17 mouse cellular contexts compared by ENCODE assay signal in the genomic region with DNA sequence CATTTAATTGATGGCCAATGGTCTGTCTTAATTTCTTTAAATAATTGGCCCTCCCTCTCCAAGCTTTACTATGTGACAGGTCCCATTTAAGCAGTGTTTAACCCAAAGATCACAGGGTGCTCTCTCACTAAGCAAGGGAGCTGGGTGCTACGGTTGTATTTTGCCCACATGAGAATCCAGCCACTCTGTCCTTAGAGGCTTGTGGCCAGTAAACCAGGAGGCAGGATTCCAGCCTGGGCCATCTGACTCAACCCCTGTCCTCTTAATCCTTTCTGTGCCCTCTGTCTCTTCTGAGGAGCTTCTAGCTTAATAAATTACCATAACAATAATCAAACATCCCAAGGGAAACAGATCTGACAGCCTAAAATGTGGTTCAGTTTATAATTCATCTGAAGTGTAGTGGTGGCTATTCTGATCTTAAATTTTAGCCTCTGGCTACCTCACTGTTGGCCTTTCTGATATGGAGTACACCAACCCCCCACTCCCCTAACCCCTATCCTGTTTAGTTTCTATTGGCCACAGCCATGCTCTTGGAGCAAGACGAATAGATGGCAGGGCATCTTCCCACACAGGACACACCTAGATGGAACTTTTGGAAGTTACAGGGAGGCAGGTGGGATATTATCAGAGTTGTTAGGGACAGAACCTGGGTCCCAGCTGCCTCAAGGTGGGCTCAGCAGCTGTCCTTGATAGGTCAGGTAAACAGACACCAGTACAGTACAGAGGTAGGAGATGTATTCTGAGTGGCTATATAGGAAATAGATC. TPM values are rescaled to one million over a fixed set of nuclear protein-coding genes. Genes with fewer than 3 reads are reported as not detected.
DNase-seq lines count a peak whose midpoint lies in the region; ATAC-seq and TF ChIP-seq lines count a peak whose summit lies in the region.
"Had no signal": no experiment of that assay in that cellular context is flagged by ENCODE, and none has a peak within 500 bp of the region (broad histone marks: within the 10 kb centered on the region; RNA-seq: fewer than 3 reads in every experiment).

No protein-coding gene starts in this region.

- H3K36me3 ChIP-seq in embryonic facial prominence, embryonic 14.5 days (ENCODE audit: control insufficient read depth, insufficient read depth, low read length) = no peaks in the 10 kb centered on the region
- H3K36me3 ChIP-seq in embryonic facial prominence, embryonic 10.5 days (replicated peaks) = no peaks in the 10 kb centered on the region
- H3K36me3 ChIP-seq in heart, embryonic 13.5 days = no peaks in the 10 kb centered on the region
- H3K36me3 ChIP-seq in neural tube, embryonic 13.5 days = no peaks in the 10 kb centered on the region

- H3K27ac ChIP-seq in embryonic facial prominence, embryonic 14.5 days (replicated peaks; ENCODE audit: low read depth, low read length) = no peak overlapping the region
- no peak overlapping the region for H3K27ac ChIP-seq in embryonic facial prominence, embryonic 10.5 days (replicated peaks)
- no peak overlapping the region for H3K27ac ChIP-seq in heart, embryonic 13.5 days (replicated peaks)
- peak overlapping the region; percentile 90; the same call in 1 of the 2 replicates for H3K27ac ChIP-seq in layer of hippocampus, adult 2 months
- no peak overlapping the region for H3K27ac ChIP-seq in neural tube, embryonic 13.5 days (replicated peaks)

- H3K27me3 ChIP-seq in embryonic facial prominence, embryonic 14.5 days (replicated peaks; ENCODE audit: control insufficient read depth, insufficient read depth, low read length) = peaks cover 15% of the 10 kb centered on the region
- peaks cover 59% of the 10 kb centered on the region for H3K27me3 ChIP-seq in embryonic facial prominence, embryonic 10.5 days (replicated peaks; ENCODE audit: low read depth, poor library complexity, severe bottlenecking)
- H3K27me3 ChIP-seq in heart, embryonic 13.5 days (replicated peaks) = peaks cover 26% of the 10 kb centered on the region
- peaks cover 33% of the 10 kb centered on the region for H3K27me3 ChIP-seq in neural tube, embryonic 13.5 days
- H3K27me3 ChIP-seq: CH12.LX had no signal

- TF ChIP-seq CTCF in layer of hippocampus, adult 2 months (conservative IDR thresholded peaks at IDR 0.05) = no peak

- no peak overlapping the region for H3K9ac ChIP-seq in embryonic facial prominence, embryonic 14.5 days (ENCODE audit: low read depth, low read length)
- no peak overlapping the region for H3K9ac ChIP-seq in heart, embryonic 13.5 days
- no peak overlapping the region for H3K9ac ChIP-seq in neural tube, embryonic 13.5 days

- no peaks in the 10 kb centered on the region for H3K4me1 ChIP-seq in embryonic facial prominence, embryonic 14.5 days (ENCODE audit: control insufficient read depth, insufficient read depth, low read length)
- peaks cover 10% of the 10 kb centered on the region for H3K4me1 ChIP-seq in embryonic facial prominence, embryonic 10.5 days
- peaks cover 22% of the 10 kb centered on the region for H3K4me1 ChIP-seq in heart, embryonic 13.5 days
- H3K4me1 ChIP-seq in neural tube, embryonic 13.5 days (replicated peaks) = 0 out of 2 replicates have a peak, but pooled peaks cover 11% of the 10 kb centered on the region

- 44% methylated on average over 2 of the region's 2 CpGs for whole genome bisulfite sequencing in embryonic facial prominence, embryonic 14.5 days
- 44% methylated on average over 2 of the region's 2 CpGs for WGBS in embryonic facial prominence, embryonic 10.5 days
- WGBS in heart, embryonic 13.5 days = 38% methylated on average over 2 of the region's 2 CpGs
- WGBS in neural tube, embryonic 13.5 days = 62% methylated on average over 2 of the region's 2 CpGs

- H3K4me2 ChIP-seq in embryonic facial prominence, embryonic 14.5 days (ENCODE audit: low read depth, low read length) = peak overlapping the region; percentile 86; the same call in 1 of the 2 replicates
- H3K4me2 ChIP-seq in heart, embryonic 13.5 days = 0 out of 2 replicates have a peak overlapping the region, but pooled peaks have one; percentile 97
- peak overlapping the region; percentile 89 for H3K4me2 ChIP-seq in neural tube, embryonic 13.5 days

- H3K9me3 ChIP-seq in embryonic facial prominence, embryonic 14.5 days (ENCODE audit: control insufficient read depth, low read length) = no peaks in the 10 kb centered on the region
- no peaks in the 10 kb centered on the region for H3K9me3 ChIP-seq in embryonic facial prominence, embryonic 10.5 days
- H3K9me3 ChIP-seq in heart, embryonic 13.5 days = no peaks in the 10 kb centered on the region
- H3K9me3 ChIP-seq in neural tube, embryonic 13.5 days = no peaks in the 10 kb centered on the region

- H3K4me3 ChIP-seq in embryonic facial prominence, embryonic 14.5 days (ENCODE audit: low read depth, low read length) = no peak overlapping the region
- H3K4me3 ChIP-seq in embryonic facial prominence, embryonic 10.5 days = no peak overlapping the region; the same call in 1 of the 2 replicates
- no peak overlapping the region for H3K4me3 ChIP-seq in heart, embryonic 13.5 days
- H3K4me3 ChIP-seq in layer of hippocampus, adult 2 months = no peak overlapping the region; the same call in 1 of the 2 replicates
- H3K4me3 ChIP-seq in neural tube, embryonic 13.5 days = peak overlapping the region; percentile 46; the same call in 1 of the 2 replicates

- DNase-seq in embryonic facial prominence, embryonic 14.5 days (ENCODE audit: low spot score) = no peak
- DNase-seq in embryonic facial prominence, embryonic 10.5 days (ENCODE audit: low spot score) = no peak
- DNase-seq in heart, postnatal 4 days = no peak
- DNase-seq in layer of hippocampus, adult 2 months (ENCODE audit: low spot score in 2 of 2) = no peak
- no peak for DNase-seq in layer of hippocampus, postnatal 25 days (ENCODE audit: extremely low spot score in 1 of 2, low spot score in 1 of 2)
- DNase-seq in lung, postnatal 14 days = no peak

- no peak for ATAC-seq in embryonic facial prominence, embryonic 14.5 days (ENCODE audit: low read depth)
- no peak for ATAC-seq in heart, embryonic 13.5 days (ENCODE audit: extremely low read depth, insufficient number of reproducible peaks, low FRiP score, low TSS enrichment)
- ATAC-seq in neural tube, embryonic 13.5 days (ENCODE audit: low read depth) = no peak

RNA-seq across cellular contexts. Expression of a gene that starts 3.5 kb away (rescaled TPM):
- 0.21 and 0.28 TPM in 2 replicates for polyA plus RNA-seq in embryonic facial prominence, embryonic 14.5 days (2014; fragmentation: Nextera tagmentation; extraction: Ambion mirVana)
- 0.14 and 0.15 TPM in 2 replicates for polyA plus RNA-seq in embryonic facial prominence, embryonic 10.5 days (2016; fragmentation: Nextera tagmentation; extraction: Ambion mirVana)
- polyA plus RNA-seq in heart, embryonic 13.5 days (2015; fragmentation: Nextera tagmentation; extraction: Ambion mirVana) = 2.3 and 2.6 TPM in 2 replicates
- total RNA-seq in heart, postnatal 4 days (2021) = 10 to 100 TPM; 15.4 to 16.6 TPM
- total RNA-seq in layer of hippocampus, adult 2 months (2021) = 1 to 10 TPM; 1.5 to 3.5 TPM
- total RNA-seq in layer of hippocampus, postnatal 25 days (2021) = 1 to 10 TPM; 1.8 to 2.3 TPM
- polyA plus RNA-seq in neural tube, embryonic 13.5 days (2015; fragmentation: Nextera tagmentation; extraction: Ambion mirVana) = 0.62 and 1.1 TPM in 2 replicates
- total RNA-seq: neutrophil, adult 5-6 weeks had no signal
- polyA plus RNA-seq: liver, adult 2 months had no signal

RNA-seq across cellular contexts. Expression of a gene that starts 8.9 kb away (rescaled TPM):
- polyA plus RNA-seq in embryonic facial prominence, embryonic 14.5 days (2014; fragmentation: Nextera tagmentation; extraction: Ambion mirVana) = 0.62 and 0.63 TPM in 2 replicates
- not detected in 2 replicates for polyA plus RNA-seq in embryonic facial prominence, embryonic 10.5 days (2016; fragmentation: Nextera tagmentation; extraction: Ambion mirVana)
- polyA plus RNA-seq in heart, embryonic 13.5 days (2015; fragmentation: Nextera tagmentation; extraction: Ambion mirVana) = not detected in 2 replicates
- total RNA-seq in heart, postnatal 4 days (2021) = not detected
- under 1 TPM; 0.49 TPM for total RNA-seq in layer of hippocampus, adult 2 months (2021)
- under 1 TPM; 0.23 to 0.66 TPM for total RNA-seq in layer of hippocampus, postnatal 25 days (2021)
- polyA plus RNA-seq in neural tube, embryonic 13.5 days (2015; fragmentation: Nextera tagmentation; extraction: Ambion mirVana) = 0.22 TPM in 1 of 2 replicates, not detected in the other
- total RNA-seq: adrenal gland, adult 2 months; CH12.LX; layer of hippocampus, postnatal 10 days; liver, adult 2 months; megakaryocyte-erythroid progenitor cell, adult 5-6 weeks had no signal
- polyA plus RNA-seq: adrenal gland, adult 2 months; liver, adult 2 months; lung, embryonic 16.5 days; stomach, embryonic 16.5 days had no signal

RNA-seq across cellular contexts. Expression of a gene that starts 35.5 kb away (rescaled TPM):
- polyA plus RNA-seq in embryonic facial prominence, embryonic 14.5 days (2014; fragmentation: Nextera tagmentation; extraction: Ambion mirVana) = 0.21 and 0.35 TPM in 2 replicates
- 0.11 and 0.40 TPM in 2 replicates for polyA plus RNA-seq in embryonic facial prominence, embryonic 10.5 days (2016; fragmentation: Nextera tagmentation; extraction: Ambion mirVana)
- 0.05 and 0.57 TPM in 2 replicates for polyA plus RNA-seq in heart, embryonic 13.5 days (2015; fragmentation: Nextera tagmentation; extraction: Ambion mirVana)
- total RNA-seq in heart, postnatal 4 days (2021) = 1 to 10 TPM; 1.6 to 1.7 TPM
- under 1 TPM; 0.59 TPM for total RNA-seq in layer of hippocampus, adult 2 months (2021)
- total RNA-seq in layer of hippocampus, postnatal 25 days (2021) = under 1 TPM; 0.10 to 0.26 TPM
- polyA plus RNA-seq in neural tube, embryonic 13.5 days (2015; fragmentation: Nextera tagmentation; extraction: Ambion mirVana) = not detected in 2 replicates
- total RNA-seq: CH12.LX; megakaryocyte-erythroid progenitor cell, adult 5-6 weeks; neutrophil, adult 5-6 weeks had no signal

RNA-seq across cellular contexts. Expression of a gene that starts 38.2 kb away (rescaled TPM):
- not detected in 2 replicates for polyA plus RNA-seq in embryonic facial prominence, embryonic 14.5 days (2014; fragmentation: Nextera tagmentation; extraction: Ambion mirVana)
- not detected in 2 replicates for polyA plus RNA-seq in embryonic facial prominence, embryonic 10.5 days (2016; fragmentation: Nextera tagmentation; extraction: Ambion mirVana)
- polyA plus RNA-seq in heart, embryonic 13.5 days (2015; fragmentation: Nextera tagmentation; extraction: Ambion mirVana) = not detected in 2 replicates
- not detected for total RNA-seq in heart, postnatal 4 days (2021)
- not detected for total RNA-seq in layer of hippocampus, adult 2 months (2021)
- not detected for total RNA-seq in layer of hippocampus, postnatal 25 days (2021)
- not detected in 2 replicates for polyA plus RNA-seq in neural tube, embryonic 13.5 days (2015; fragmentation: Nextera tagmentation; extraction: Ambion mirVana)
- total RNA-seq: adrenal gland, adult 2 months; CH12.LX; layer of hippocampus, postnatal 10 days; left cerebral cortex, postnatal 25 days; liver, adult 2 months; megakaryocyte-erythroid progenitor cell, adult 5-6 weeks had no signal
- polyA plus RNA-seq: adrenal gland, adult 2 months; liver, adult 2 months; lung, embryonic 16.5 days; stomach, embryonic 16.5 days had no signal
